Mouse (Mus musculus): ENCODE results near the gene Adam12. TPM values are rescaled to one million over a fixed set of nuclear protein-coding genes. Genes with fewer than 3 reads are reported as not detected.

Adam12 gene
- polyA plus RNA-seq, 1 experiment from 2014 or later = 11.7 TPM

Small RNA genes lying within 50 kb of the gene (microRNA-seq; reads per million reads assigned to microRNA genes)
- gene Gm23631 (ENCODE audit: borderline number of aligned reads) = not detected

Other genes starting within 250 kb of the Adam12 start
- 0.51 and 0.66 TPM in 2 replicates for gene D7Ertd443e, start 153.5 kb upstream of the Adam12 start, polyA plus RNA-seq (2015; fragmentation: Nextera tagmentation; extraction: Ambion mirVana)